Comparison of ENCODE assay signal across 8 mouse cellular contexts in genomic region chr17:79354444-79355270, GRCm38 (mm10). TPM values are rescaled to one million over a fixed set of nuclear protein-coding genes. Genes with fewer than 3 reads are reported as not detected.
DNase-seq lines count a peak whose midpoint lies in the region.

TSS of gene Cdc42ep3 (minus strand) at chr17:79355091.

- H3K27me3 ChIP-seq in hindbrain, embryonic 10.5 days (ENCODE audit: insufficient read depth, poor library complexity, severe bottlenecking) = peaks cover 60% of the 10 kb centered on the region

- H3K4me3 ChIP-seq in hindbrain, embryonic 10.5 days = peak within 1 kb of the TSS; percentile 71

- no peaks in the 10 kb centered on the region for H3K9me3 ChIP-seq in hindbrain, embryonic 10.5 days

- peak; percentile 82 for DNase-seq in NIH3T3 (ENCODE audit: low read depth)
- DNase-seq in cerebellum, adult 9-11 months = peak; percentile 82
- peak; percentile 44 to 62 for DNase-seq in frontal cortex, postnatal 10 days (ENCODE audit: low spot score in 2 of 2)
- DNase-seq in hindbrain, embryonic 10.5 days (ENCODE audit: low spot score) = peak; percentile 76
- peak; percentile 41 to 44 for DNase-seq in layer of hippocampus, postnatal 36 days
- peak; percentile 77 for DNase-seq in lung, postnatal 25 days (ENCODE audit: low spot score)
- DNase-seq in retina, adult 2 months (ENCODE audit: low read depth, low spot score) = peak; percentile 59
- DNase-seq in thymus, postnatal 14 days = peak; percentile 82

- H3K27ac ChIP-seq in hindbrain, embryonic 10.5 days = peak within 1 kb of the TSS; percentile 91

- H3K4me1 ChIP-seq in hindbrain, embryonic 10.5 days (replicated peaks) = peaks cover 39% of the 10 kb centered on the region

- H3K36me3 ChIP-seq in hindbrain, embryonic 10.5 days = no peaks in the 10 kb centered on the region

- under 1% methylated on average over 74 of the region's 74 CpGs for WGBS in hindbrain, embryonic 10.5 days

RNA-seq across cellular contexts. Expression of gene Cdc42ep3, which starts in this region (rescaled TPM):
- 13.9 and 21.9 TPM in 2 replicates for polyA plus RNA-seq in hindbrain, embryonic 10.5 days (2016; fragmentation: Nextera tagmentation; extraction: Ambion mirVana)
- 1 to 10 TPM; 3.4 to 5.1 TPM for total RNA-seq in layer of hippocampus, postnatal 36 days (2021)

Comparison
In these comparisons a context has a peak if more than half of its experiments do, and no peak if none do; other contexts are left out.
1. Peak in every context shown above with its lines: DNase-seq, H3K4me3 ChIP-seq and H3K27ac ChIP-seq.